Mouse (Mus musculus) C2C12 (cell line): ENCODE results near the gene Prrc2b.

Experiments
- CTCF ChIP-seq: IDR thresholded peaks from one replicate; pipeline ENCODE4 v1.5.1; 2011; ENCODE audit not compliant: control insufficient read depth, insufficient read depth, insufficient read length
- MAX ChIP-seq: IDR thresholded peaks from one replicate; pipeline ENCODE4 v1.6.1; 2011; ENCODE audit warnings: mild to moderate bottlenecking, control low read depth
- MYOG ChIP-seq: IDR thresholded peaks from one replicate; pipeline ENCODE4 v1.6.1; 2011; ENCODE audit not compliant: control insufficient read depth, insufficient read length; ENCODE audit errors: extremely low read depth
- USF1 ChIP-seq: IDR thresholded peaks from one replicate; pipeline ENCODE4 v1.6.1; 2011; ENCODE audit warnings: low read depth, mild to moderate bottlenecking, control low read depth, moderate library complexity

GRCm38 (mm10) chr2:32218113-32218512 lies 67.2 kb downstream of the Prrc2b start:
- TF ChIP-seq CTCF (no peak), USF1 (no peak), MYOG (no peak), MAX (no peak)
